Mouse (Mus musculus): Measurements from ENCODE around the gene Dnm1.

The Dnm1 gene

GRCm38 (mm10) chr2:32361437-32361836 lies 8.3 kb upstream of the Dnm1 start:
- no peak for DNase-seq (ENCODE audit: low spot score)

DNA sequence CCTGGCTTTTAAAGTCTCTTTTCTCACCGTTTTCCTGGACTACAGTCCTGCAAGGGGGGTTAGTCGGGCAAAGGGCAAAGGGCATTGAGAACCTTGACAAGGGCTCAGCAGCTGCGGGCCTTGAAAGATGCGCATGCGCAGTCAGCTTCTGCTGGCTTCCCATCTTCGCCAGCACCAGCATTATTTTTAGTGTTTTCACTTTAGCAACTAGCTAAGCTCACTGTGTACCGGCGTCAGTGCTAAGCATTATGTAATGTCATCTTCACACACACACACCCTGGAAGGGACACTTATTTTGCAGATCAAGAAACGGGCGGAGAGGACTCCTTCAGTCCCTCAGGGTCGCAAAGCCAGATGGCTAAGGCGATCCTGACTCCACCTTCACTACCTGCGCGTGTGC lies 7.6 kb upstream of the Dnm1 start:
- no peak for DNase-seq (ENCODE audit: low spot score)

DNA sequence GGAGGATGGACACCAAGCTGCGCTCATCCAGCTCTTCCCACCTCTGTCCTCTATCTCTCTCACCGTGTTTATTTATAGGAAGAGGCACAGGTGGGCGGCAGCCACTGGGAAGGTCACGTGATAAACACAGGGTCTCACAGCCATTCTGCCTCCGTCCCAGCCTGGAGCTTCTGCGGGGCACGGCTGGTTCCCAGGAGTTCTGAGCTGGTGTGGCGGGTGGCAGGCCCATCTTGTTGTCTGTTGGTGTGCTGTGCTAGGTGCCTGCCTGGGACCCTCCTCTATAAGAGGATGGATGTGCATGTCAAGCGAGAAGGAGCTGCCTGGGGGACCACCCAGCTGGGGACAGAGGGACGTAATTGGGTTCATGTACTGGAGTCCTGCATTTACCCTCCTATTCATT lies 5.2 kb upstream of the Dnm1 start:
- DNase-seq (ENCODE audit: low spot score) = no peak

DNA sequence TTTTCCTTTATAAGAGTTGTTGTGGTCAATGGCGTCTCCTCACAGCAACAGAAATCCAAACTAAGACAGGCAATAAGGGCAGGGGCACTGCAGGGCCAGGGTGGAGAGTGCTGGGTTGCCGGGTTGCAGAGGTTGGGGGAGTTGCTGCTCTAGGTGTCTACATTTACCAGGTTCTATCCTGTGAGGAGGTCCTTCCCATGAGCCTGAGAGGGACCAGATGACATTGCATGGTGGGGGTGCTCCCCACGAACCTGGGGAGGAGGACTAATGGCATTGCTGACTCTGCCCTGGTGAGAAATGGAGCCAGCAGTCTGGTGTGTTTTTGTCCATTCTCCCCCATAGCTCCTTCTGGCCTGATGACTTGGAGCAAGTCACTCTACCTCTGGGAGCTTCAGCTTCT lies 4.6 kb upstream of the Dnm1 start:
- DNase-seq (ENCODE audit: low spot score) = no peak

GRCm38 (mm10) chr2:32356216-32356615 lies 3.1 kb upstream of the Dnm1 start:
- no peak for DNase-seq (ENCODE audit: low spot score)

GRCm38 (mm10) chr2:32354336-32354895 lies 1.3 kb upstream of the Dnm1 start:
- DNase-seq (ENCODE audit: low spot score) = no peak

GRCm38 (mm10) chr2:32353836-32354235 lies 698 bp upstream of the Dnm1 start:
- DNase-seq (ENCODE audit: low spot score) = no peak

GRCm38 (mm10) chr2:32352151-32353006 lies 759 bp downstream of the Dnm1 start, which contains the start of gene Ciz1:
Ciz1 (plus strand) TSS chr2:32352327.
- DNase-seq (ENCODE audit: low spot score) = no peak

- no peak for DNase-seq (ENCODE audit: low spot score)
Observed at GRCm38 (mm10) chr2:32351471-32351961, 1.6 kb downstream of the Dnm1 start.

DNA sequence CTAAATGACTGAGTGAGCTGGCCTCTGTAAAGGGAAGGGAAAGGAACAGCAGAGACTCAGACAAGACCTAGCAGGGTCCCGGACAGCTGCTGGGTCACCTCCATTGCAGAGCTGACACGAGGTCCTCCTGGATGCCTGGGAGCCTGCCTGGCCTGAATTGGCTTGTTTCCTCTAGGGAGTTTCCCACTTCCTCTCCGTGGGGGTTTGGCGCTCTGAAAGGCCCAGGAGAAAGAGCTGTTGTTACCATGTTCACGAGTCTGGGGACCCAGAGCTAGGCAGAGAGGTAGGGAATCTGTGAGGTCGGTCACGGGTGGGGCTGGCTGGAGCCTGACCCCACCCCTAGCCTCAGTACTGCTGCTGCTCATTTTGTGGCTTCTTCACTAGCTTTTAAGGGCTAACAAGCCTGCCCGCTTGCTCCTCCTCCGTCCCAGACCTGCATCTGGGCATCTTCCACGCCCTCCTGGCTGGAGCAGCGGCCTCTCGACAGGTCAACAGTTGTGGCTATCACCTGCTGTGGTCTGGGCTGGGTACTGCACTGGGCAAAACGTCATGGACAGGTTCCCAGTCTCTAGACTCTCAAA lies 2.6 kb downstream of the Dnm1 start:
- DNase-seq (ENCODE audit: low spot score) = no peak

GRCm38 (mm10) chr2:32349625-32350255 lies 3.4 kb downstream of the Dnm1 start:
- DNase-seq (ENCODE audit: low spot score) = no peak

DNA sequence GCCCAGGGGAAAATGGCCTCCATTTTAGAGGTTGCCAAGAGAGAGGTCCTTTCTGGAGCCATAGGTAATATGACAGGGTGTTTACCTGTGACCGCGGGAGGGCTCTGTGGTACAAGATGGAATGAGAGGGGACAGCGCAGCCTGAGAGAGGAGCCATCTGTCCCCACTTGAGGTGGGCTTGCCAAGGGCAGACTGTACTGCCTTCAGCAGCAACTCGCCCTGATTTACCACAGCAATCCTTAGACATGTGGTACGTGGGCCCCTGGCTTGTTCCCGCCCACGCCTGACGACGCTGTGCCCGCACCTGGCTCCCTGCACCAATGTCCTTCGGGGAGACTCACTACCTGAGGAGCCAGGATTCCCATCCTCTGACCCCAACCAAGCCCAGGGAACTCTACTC lies 4.8 kb downstream of the Dnm1 start:
- no peak for DNase-seq (ENCODE audit: low spot score)

DNA sequence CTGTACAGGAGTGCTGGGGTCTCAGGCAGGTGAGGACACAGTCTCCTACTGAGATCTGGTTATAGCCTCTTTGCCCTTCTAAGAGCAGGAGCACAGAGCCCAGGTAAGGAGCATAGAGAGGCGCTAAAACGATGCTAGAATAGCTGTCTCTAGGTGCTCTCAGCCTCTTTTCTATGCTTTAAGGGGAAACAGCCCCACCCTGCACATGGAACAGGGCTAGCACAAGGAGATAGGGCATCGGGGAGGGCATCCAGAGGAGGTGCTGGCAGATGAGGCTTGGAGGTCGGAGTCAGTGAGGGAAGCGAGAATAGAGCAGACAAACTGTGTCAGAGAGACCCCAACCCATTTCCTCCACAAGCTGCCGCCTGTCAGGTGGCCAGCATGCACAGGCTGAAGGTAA lies 6.1 kb downstream of the Dnm1 start:
- DNase-seq (ENCODE audit: low spot score) = no peak

- DNase-seq (ENCODE audit: low spot score) = no peak
Observed at GRCm38 (mm10) chr2:32344598-32345321, 8.4 kb downstream of the Dnm1 start.

GRCm38 (mm10) chr2:32344056-32344455 lies 9.1 kb downstream of the Dnm1 start:
- DNase-seq (ENCODE audit: low spot score) = no peak

- DNase-seq (ENCODE audit: low spot score) = no peak
Observed at GRCm38 (mm10) chr2:32343351-32343671, 9.8 kb downstream of the Dnm1 start.

- no peak for DNase-seq (ENCODE audit: low spot score)
Observed at GRCm38 (mm10) chr2:32342539-32343350, 10.4 kb downstream of the Dnm1 start.

- no peak for DNase-seq (ENCODE audit: low spot score)
Observed at GRCm38 (mm10) chr2:32342039-32342438, 11.1 kb downstream of the Dnm1 start.

DNA sequence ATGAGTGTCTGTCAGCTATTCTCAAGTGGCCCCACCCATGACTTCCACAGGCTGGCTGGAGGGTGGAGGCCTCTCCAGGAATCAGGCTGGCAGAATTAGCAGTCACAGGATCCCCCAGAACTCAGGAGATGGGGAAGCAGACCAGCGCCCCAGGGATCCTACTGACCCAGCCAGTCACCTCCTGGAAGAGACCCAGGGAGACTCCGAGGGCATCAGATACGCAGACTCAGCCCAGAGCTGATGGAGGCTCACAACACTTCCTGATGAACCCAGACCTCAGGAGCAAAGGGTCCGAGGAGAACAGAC lies 11.6 kb downstream of the Dnm1 start:
- no peak for DNase-seq (ENCODE audit: low spot score)

GRCm38 (mm10) chr2:32340836-32341633 lies 12.1 kb downstream of the Dnm1 start:
- DNase-seq (ENCODE audit: low spot score) = no peak

Measured in urinary bladder, postnatal 10 days (tissue).